Mouse (Mus musculus) spleen, postnatal 0 days (tissue): ENCODE data around the gene Lpar3. TPM values are rescaled to one million over a fixed set of nuclear protein-coding genes. Genes with fewer than 3 reads are reported as not detected.

Experiments used
- polyA plus RNA-seq: library from polyadenylated mRNA; unstranded; fragments of >200 nt; fragmentation: Nextera tagmentation; extraction: Ambion mirVana; gene quantifications from 2 replicates; pipeline ENCODE4 v1.2.1, GENCODE M21; 2015

The Lpar3 gene
- polyA plus RNA-seq, result 0.05 TPM in 1 of 2 replicates, not detected in the other

DNA sequence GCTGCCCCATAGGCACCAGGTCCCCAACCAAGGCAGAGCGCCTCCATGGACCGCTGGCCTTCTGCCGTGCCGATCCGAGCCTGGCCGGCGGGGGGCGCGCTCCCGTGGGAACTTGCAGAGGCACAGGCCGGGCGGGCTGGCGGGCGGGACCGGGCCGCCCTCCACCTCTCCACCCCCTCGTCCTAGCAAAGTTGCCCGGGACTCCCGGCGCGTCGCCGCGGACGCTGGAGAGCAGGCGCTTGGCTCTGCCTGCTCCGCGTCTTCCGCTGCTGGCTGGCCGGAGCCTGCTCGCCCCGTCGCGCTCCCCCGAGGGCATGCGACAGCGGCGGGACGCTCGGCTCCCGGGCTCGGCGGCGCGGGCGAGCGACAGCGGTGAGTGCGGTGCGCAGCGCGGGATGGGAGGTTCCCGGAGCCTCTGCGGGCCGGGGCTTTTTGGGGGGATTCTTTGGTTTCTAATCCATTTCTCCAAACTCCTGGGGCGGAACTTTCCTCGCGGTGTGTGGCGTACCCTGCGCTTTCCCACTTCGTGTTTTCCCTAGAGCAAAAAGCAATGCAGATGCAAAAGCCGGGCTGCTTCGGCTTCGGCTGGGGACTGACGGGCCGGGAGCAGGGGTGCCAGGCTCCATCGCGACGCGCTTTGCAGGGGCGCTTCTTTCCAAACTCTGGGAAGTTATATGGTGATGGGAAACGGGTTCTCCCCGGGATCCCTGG lies at the start of gene Lpar3:
Gene Lpar3, plus strand, starts transcription at position 188 of the 711 bp plus-strand sequence.

Other genes with a start within 250 kb of the Lpar3 start
- 0.41 and 0.42 TPM in 2 replicates for gene Syde2, start 233.1 kb upstream of the Lpar3 start, polyA plus RNA-seq
- not detected in 2 replicates for gene Wdr63, start 112.8 kb upstream of the Lpar3 start, polyA plus RNA-seq
- gene Mcoln3, start 103.5 kb upstream of the Lpar3 start, polyA plus RNA-seq, result 0.05 TPM in 1 of 2 replicates, not detected in the other
- 1.2 and 2.0 TPM in 2 replicates for gene Mcoln2, start 71.1 kb upstream of the Lpar3 start, polyA plus RNA-seq
- gene Ssx2ip, start 183.7 kb downstream of the Lpar3 start, polyA plus RNA-seq, result 54.1 and 66.5 TPM in 2 replicates
- 6.1 and 9.7 TPM in 2 replicates for gene Ctbs, start 228.8 kb downstream of the Lpar3 start, polyA plus RNA-seq